Mouse (Mus musculus): Measurements from ENCODE around the gene Kcne2. TPM values are rescaled to one million over a fixed set of nuclear protein-coding genes. Genes with fewer than 3 reads are reported as not detected.

Kcne2 gene
- polyA plus RNA-seq, 1 experiment from 2014 or later, result 5.3 TPM

GRCm38 (mm10) chr16:92313953-92314741, 22.0 kb downstream of the Kcne2 start:
- H3K4me2 ChIP-seq (replicated peaks), result no peak overlapping the region
- H3K27ac ChIP-seq, result no peak overlapping the region
- H3K36me3 ChIP-seq, result peaks cover 38% of the 10 kb centered on the region
- no peak overlapping the region for H3K9ac ChIP-seq (replicated peaks)
- no peaks in the 10 kb centered on the region for H3K9me3 ChIP-seq
- ATAC-seq, result peak; percentile 90
- no peak overlapping the region for H3K4me3 ChIP-seq (replicated peaks)
- peaks cover 8% of the 10 kb centered on the region for H3K4me1 ChIP-seq (replicated peaks)
- WGBS, result 49% methylated on average over 13 of the region's 13 CpGs
- no peaks in the 10 kb centered on the region for H3K27me3 ChIP-seq

GRCm38 (mm10) chr16:92316049-92316738, 24.0 kb downstream of the Kcne2 start:
- 0 out of 2 replicates have a peak, but pooled peaks cover 3% of the 10 kb centered on the region for H3K4me1 ChIP-seq (replicated peaks)
- no peak overlapping the region for H3K4me3 ChIP-seq (replicated peaks)
- peaks cover 23% of the 10 kb centered on the region for H3K36me3 ChIP-seq
- no peak for ATAC-seq
- no peaks in the 10 kb centered on the region for H3K9me3 ChIP-seq
- H3K4me2 ChIP-seq (replicated peaks), result no peak overlapping the region
- 73% methylated on average over 7 of the region's 7 CpGs for WGBS
- no peak overlapping the region for H3K9ac ChIP-seq (replicated peaks)
- H3K27me3 ChIP-seq, result no peaks in the 10 kb centered on the region
- H3K27ac ChIP-seq, result no peak overlapping the region

GRCm38 (mm10) chr16:92319353-92320109, 27.3 kb downstream of the Kcne2 start:
- no peak for ATAC-seq
- H3K27me3 ChIP-seq, result no peaks in the 10 kb centered on the region
- WGBS, result 65% methylated on average over 20 of the region's 20 CpGs
- no peak overlapping the region for H3K9ac ChIP-seq (replicated peaks)
- no peak overlapping the region for H3K4me3 ChIP-seq (replicated peaks)
- H3K27ac ChIP-seq, result no peak overlapping the region
- H3K9me3 ChIP-seq, result no peaks in the 10 kb centered on the region
- peaks cover 6% of the 10 kb centered on the region for H3K4me1 ChIP-seq (replicated peaks)
- no peak overlapping the region for H3K4me2 ChIP-seq (replicated peaks)
- no peaks in the 10 kb centered on the region for H3K36me3 ChIP-seq

- ATAC-seq, result no peak
- H3K4me1 ChIP-seq (replicated peaks), result peaks cover 14% of the 10 kb centered on the region
- H3K9me3 ChIP-seq, result no peaks in the 10 kb centered on the region
- no peak overlapping the region for H3K4me3 ChIP-seq (replicated peaks)
- no peak overlapping the region for H3K4me2 ChIP-seq (replicated peaks)
- H3K36me3 ChIP-seq, result no peaks in the 10 kb centered on the region
- no peaks in the 10 kb centered on the region for H3K27me3 ChIP-seq
- WGBS, result 82% methylated on average over 3 of the region's 3 CpGs
- no peak overlapping the region for H3K27ac ChIP-seq
- no peak overlapping the region for H3K9ac ChIP-seq (replicated peaks)
These were observed 28.2 kb downstream of the Kcne2 start for GRCm38 (mm10) chr16:92320361-92320760.

- H3K4me2 ChIP-seq (replicated peaks), result no peak within 1 kb of the TSS
- no peaks in the 10 kb centered on the region for H3K36me3 ChIP-seq
- no peak within 1 kb of the TSS for H3K9ac ChIP-seq (replicated peaks)
- no peak within 1 kb of the TSS for H3K4me3 ChIP-seq (replicated peaks)
- H3K27me3 ChIP-seq, result no peaks in the 10 kb centered on the region
- H3K4me1 ChIP-seq (replicated peaks), result peaks cover 23% of the 10 kb centered on the region
- 96% methylated on average over 8 of the region's 8 CpGs for WGBS
- no peaks in the 10 kb centered on the region for H3K9me3 ChIP-seq
- no peak within 1 kb of the TSS for H3K27ac ChIP-seq
- ATAC-seq, result no peak
These were observed 29.2 kb downstream of the Kcne2 start, which contains the start of gene Fam243 for GRCm38 (mm10) chr16:92321341-92321740. Fam243 (minus strand) TSS chr16:92321441.

GRCm38 (mm10) chr16:92324309-92325061, 32.3 kb downstream of the Kcne2 start:
- Histone ChIP-seq H3K4me2 (replicated peaks) (no peak overlapping the region), H3K9me3 (no peaks in the 10 kb centered on the region), H3K4me3 (replicated peaks) (no peak overlapping the region), H3K9ac (replicated peaks) (no peak overlapping the region), H3K27me3 (no peaks in the 10 kb centered on the region), H3K36me3 (no peaks in the 10 kb centered on the region), H3K4me1 (replicated peaks) (peaks cover 23% of the 10 kb centered on the region), H3K27ac (no peak overlapping the region)
- 27% methylated on average over 7 of the region's 7 CpGs for WGBS
- peak; percentile 53 for ATAC-seq

- Histone ChIP-seq H3K4me3 (replicated peaks) (no peak overlapping the region), H3K27ac (no peak overlapping the region), H3K9ac (replicated peaks) (no peak overlapping the region), H3K9me3 (no peaks in the 10 kb centered on the region), H3K4me1 (replicated peaks) (peaks cover 23% of the 10 kb centered on the region), H3K4me2 (replicated peaks) (no peak overlapping the region), H3K36me3 (no peaks in the 10 kb centered on the region), H3K27me3 (no peaks in the 10 kb centered on the region)
- WGBS, result 6% methylated on average over 1 of the region's 1 CpGs
- ATAC-seq, result peak; percentile 56; the same call in 1 of the 2 replicates
These were observed 32.8 kb downstream of the Kcne2 start for GRCm38 (mm10) chr16:92325062-92325406.

- ATAC-seq, result no peak
- 92% methylated on average over 10 of the region's 10 CpGs for WGBS
- H3K27ac ChIP-seq, result no peak overlapping the region
- H3K27me3 ChIP-seq, result no peaks in the 10 kb centered on the region; the same call in 1 of the 2 replicates
- no peaks in the 10 kb centered on the region for H3K9me3 ChIP-seq
- no peak overlapping the region for H3K4me3 ChIP-seq (replicated peaks)
- no peak overlapping the region for H3K9ac ChIP-seq (replicated peaks)
- no peak overlapping the region for H3K4me2 ChIP-seq (replicated peaks)
- no peaks in the 10 kb centered on the region for H3K36me3 ChIP-seq
- peaks cover 28% of the 10 kb centered on the region for H3K4me1 ChIP-seq (replicated peaks)
These were observed 35.7 kb downstream of the Kcne2 start for GRCm38 (mm10) chr16:92327911-92328310.

- no peak for ATAC-seq
- no peak overlapping the region for H3K27ac ChIP-seq
- WGBS, result 88% methylated on average over 5 of the region's 5 CpGs
These were observed 38.8 kb downstream of the Kcne2 start for GRCm38 (mm10) chr16:92330966-92331365.

GRCm38 (mm10) chr16:92334600-92334999, 42.4 kb downstream of the Kcne2 start:
- H3K36me3 ChIP-seq, result no peaks in the 10 kb centered on the region
- no peak overlapping the region for H3K4me3 ChIP-seq (replicated peaks)
- H3K4me2 ChIP-seq (replicated peaks), result no peak overlapping the region
- no peak for ATAC-seq
- H3K9ac ChIP-seq (replicated peaks), result no peak overlapping the region
- H3K27ac ChIP-seq, result no peak overlapping the region
- H3K4me1 ChIP-seq (replicated peaks), result peaks cover 10% of the 10 kb centered on the region; the same call in 1 of the 2 replicates
- no peaks in the 10 kb centered on the region for H3K9me3 ChIP-seq
- peaks cover 13% of the 10 kb centered on the region for H3K27me3 ChIP-seq
- 69% methylated on average over 9 of the region's 9 CpGs for WGBS

More at GRCm38 (mm10) chr16:92330966-92331365, 38.8 kb downstream of the Kcne2 start:
- H3K4me3 ChIP-seq (replicated peaks), result no peak overlapping the region
- H3K4me2 ChIP-seq (replicated peaks), result no peak overlapping the region
- no peaks in the 10 kb centered on the region for H3K36me3 ChIP-seq
- H3K4me1 ChIP-seq (replicated peaks), result peaks cover 11% of the 10 kb centered on the region; the same call in 1 of the 2 replicates
- no peaks in the 10 kb centered on the region for H3K9me3 ChIP-seq
- peaks cover 11% of the 10 kb centered on the region for H3K27me3 ChIP-seq
- no peak overlapping the region for H3K9ac ChIP-seq (replicated peaks)

- Histone ChIP-seq H3K27me3 (peaks cover 13% of the 10 kb centered on the region), H3K4me1 (replicated peaks) (peaks cover 22% of the 10 kb centered on the region), H3K4me3 (replicated peaks) (no peak overlapping the region), H3K27ac (no peak overlapping the region), H3K9ac (replicated peaks) (no peak overlapping the region), H3K9me3 (no peaks in the 10 kb centered on the region), H3K4me2 (replicated peaks) (no peak overlapping the region), H3K36me3 (no peaks in the 10 kb centered on the region)
- 0 out of 2 replicates have a peak, but pooled peaks have one; percentile 35 for ATAC-seq
- WGBS, result 6% methylated on average over 9 of the region's 9 CpGs
These were observed 44.1 kb downstream of the Kcne2 start for GRCm38 (mm10) chr16:92336280-92336679.
